ENCODE assay signal across 21 mouse cellular contexts in the genomic region with DNA sequence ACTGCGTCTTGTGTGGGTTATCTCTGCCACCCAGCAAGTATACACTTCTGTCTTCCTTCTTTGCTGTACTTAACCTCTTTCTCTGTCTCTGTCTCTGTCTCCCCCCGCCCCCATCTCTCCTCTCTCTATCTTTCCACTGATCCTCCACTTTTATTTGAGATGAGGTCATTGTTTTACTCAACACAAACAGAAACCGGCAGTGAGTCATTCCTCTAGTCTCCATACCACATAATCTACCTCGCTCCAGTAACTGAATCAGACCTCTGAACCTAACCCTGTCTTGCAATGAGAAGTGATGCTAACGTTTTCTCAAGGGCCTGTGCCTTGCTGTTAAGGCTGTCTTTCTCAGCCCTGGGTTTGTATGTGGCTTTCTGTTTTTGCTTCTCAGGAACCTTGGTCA. TPM values are rescaled to one million over a fixed set of nuclear protein-coding genes. Genes with fewer than 3 reads are reported as not detected.
DNase-seq lines count a peak whose midpoint lies in the region; ATAC-seq and TF ChIP-seq lines count a peak whose summit lies in the region.
"Had no signal": no experiment of that assay in that cellular context is flagged by ENCODE, and none has a peak within 500 bp of the region (broad histone marks: within the 10 kb centered on the region; RNA-seq: fewer than 3 reads in every experiment).

No protein-coding gene starts in this region.

- no peaks in the 10 kb centered on the region for H3K36me3 ChIP-seq in lung, embryonic 14.5 days (ENCODE audit: insufficient read depth)
- no peaks in the 10 kb centered on the region for H3K36me3 ChIP-seq in intestine, embryonic 14.5 days (ENCODE audit: control insufficient read depth, insufficient read depth, low read length)
- H3K36me3 ChIP-seq in midbrain, embryonic 15.5 days (replicated peaks), result no peaks in the 10 kb centered on the region
- no peaks in the 10 kb centered on the region for H3K36me3 ChIP-seq in forebrain, embryonic 10.5 days (replicated peaks)
- H3K36me3 ChIP-seq: hindbrain, embryonic 15.5 days; lung, embryonic 15.5 days had no signal

- no peak overlapping the region for H3K27ac ChIP-seq in lung, embryonic 14.5 days (ENCODE audit: low read depth)
- H3K27ac ChIP-seq in intestine, embryonic 14.5 days (ENCODE audit: low read depth), result no peak overlapping the region
- no peak overlapping the region for H3K27ac ChIP-seq in midbrain, embryonic 15.5 days
- H3K27ac ChIP-seq in forebrain, embryonic 10.5 days, result no peak overlapping the region
- H3K27ac ChIP-seq: hindbrain, embryonic 15.5 days; lung, embryonic 15.5 days had no signal

- no peak overlapping the region for H3K9ac ChIP-seq in lung, embryonic 14.5 days
- no peak overlapping the region for H3K9ac ChIP-seq in intestine, embryonic 14.5 days (ENCODE audit: low read length)
- H3K9ac ChIP-seq in midbrain, embryonic 15.5 days, result no peak overlapping the region
- H3K9ac ChIP-seq: hindbrain, embryonic 15.5 days; lung, embryonic 15.5 days had no signal

- 38% methylated on average over 5 of the region's 5 CpGs for WGBS in lung, embryonic 14.5 days
- 40% methylated on average over 5 of the region's 5 CpGs for WGBS in intestine, embryonic 14.5 days
- 81% methylated on average over 5 of the region's 5 CpGs for WGBS in midbrain, embryonic 15.5 days
- WGBS in forebrain, embryonic 10.5 days, result 85% methylated on average over 5 of the region's 5 CpGs

- TF ChIP-seq CTCF in lung, embryonic 14.5 days (IDR thresholded peaks at IDR 0.05; ENCODE audit: low read depth), result no peak

- H3K4me3 ChIP-seq in lung, embryonic 14.5 days (ENCODE audit: low read depth, low read length), result no peak overlapping the region
- no peak overlapping the region for H3K4me3 ChIP-seq in intestine, embryonic 14.5 days (ENCODE audit: low read depth, low read length)
- no peak overlapping the region for H3K4me3 ChIP-seq in midbrain, embryonic 15.5 days
- no peak overlapping the region for H3K4me3 ChIP-seq in forebrain, embryonic 10.5 days
- H3K4me3 ChIP-seq: hindbrain, embryonic 15.5 days; lung, embryonic 15.5 days had no signal

- no peak overlapping the region for H3K4me2 ChIP-seq in lung, embryonic 14.5 days
- no peak overlapping the region for H3K4me2 ChIP-seq in intestine, embryonic 14.5 days (ENCODE audit: low read length)
- no peak overlapping the region for H3K4me2 ChIP-seq in midbrain, embryonic 15.5 days
- H3K4me2 ChIP-seq: heart, embryonic 11.5 days; hindbrain, embryonic 15.5 days; liver, embryonic 11.5 days; lung, embryonic 15.5 days had no signal

- peak; percentile 17; the same call in 1 of the 2 replicates for ATAC-seq in lung, embryonic 14.5 days (ENCODE audit: insufficient read depth)
- ATAC-seq in intestine, embryonic 14.5 days (replicated peaks; ENCODE audit: low FRiP score, low TSS enrichment, low read depth), result peak; percentile 70
- ATAC-seq in midbrain, embryonic 15.5 days (replicated peaks), result no peak
- ATAC-seq: forebrain, embryonic 16.5 days had no signal

- no peaks in the 10 kb centered on the region for H3K4me1 ChIP-seq in lung, embryonic 14.5 days (ENCODE audit: insufficient read depth)
- H3K4me1 ChIP-seq in intestine, embryonic 14.5 days (replicated peaks; ENCODE audit: control insufficient read depth, insufficient read depth, low read length), result no peaks in the 10 kb centered on the region
- no peaks in the 10 kb centered on the region for H3K4me1 ChIP-seq in midbrain, embryonic 15.5 days
- H3K4me1 ChIP-seq in forebrain, embryonic 10.5 days, result no peaks in the 10 kb centered on the region
- H3K4me1 ChIP-seq: hindbrain, embryonic 15.5 days; lung, embryonic 15.5 days had no signal

- no peaks in the 10 kb centered on the region for H3K9me3 ChIP-seq in lung, embryonic 14.5 days (ENCODE audit: low read depth, low read length)
- H3K9me3 ChIP-seq in intestine, embryonic 14.5 days (ENCODE audit: control insufficient read depth, low read length), result no peaks in the 10 kb centered on the region
- H3K9me3 ChIP-seq in midbrain, embryonic 15.5 days, result no peaks in the 10 kb centered on the region
- no peaks in the 10 kb centered on the region for H3K9me3 ChIP-seq in forebrain, embryonic 10.5 days
- H3K9me3 ChIP-seq: hindbrain, embryonic 15.5 days; lung, embryonic 15.5 days had no signal

- no peaks in the 10 kb centered on the region for H3K27me3 ChIP-seq in lung, embryonic 14.5 days (ENCODE audit: insufficient read depth, low read length)
- H3K27me3 ChIP-seq in intestine, embryonic 14.5 days (replicated peaks; ENCODE audit: control insufficient read depth, insufficient read depth, low read length), result no peaks in the 10 kb centered on the region
- no peaks in the 10 kb centered on the region for H3K27me3 ChIP-seq in midbrain, embryonic 15.5 days (replicated peaks)
- H3K27me3 ChIP-seq in forebrain, embryonic 10.5 days (ENCODE audit: poor library complexity, severe bottlenecking), result no peaks in the 10 kb centered on the region
- H3K27me3 ChIP-seq: hindbrain, embryonic 15.5 days; lung, embryonic 15.5 days had no signal

- DNase-seq in lung, embryonic 14.5 days, result no peak
- no peak for DNase-seq in lung, postnatal 4 days
- DNase-seq in NIH3T3 (ENCODE audit: low read depth), result peak; percentile 76
- no peak for DNase-seq in intestine, embryonic 14.5 days (ENCODE audit: low spot score)
- DNase-seq in yolk sac, embryonic 10.5 days (ENCODE audit: low spot score), result peak; percentile 38
- no peak for DNase-seq in forebrain, embryonic 10.5 days (ENCODE audit: extremely low spot score, low spot score)
- no peak for DNase-seq in urinary bladder, adult 2 months (ENCODE audit: low spot score)
- DNase-seq: cerebellum, adult 11 months; cerebellum, postnatal 36 days; heart, postnatal 36 days; left cerebral cortex, postnatal 4 days; midbrain, embryonic 14.5 days; right cerebral cortex, adult 18-20 months; spleen, adult 18-20 months; thymus, postnatal 14 days had no signal

RNA-seq across cellular contexts. Expression of gene Fam3c, which starts 22.4 kb away (rescaled TPM):
- polyA plus RNA-seq in lung, embryonic 14.5 days (2014; fragmentation: Nextera tagmentation; extraction: Ambion mirVana), result 82.2 and 83.8 TPM in 2 replicates
- polyA plus RNA-seq in intestine, embryonic 14.5 days (2014; fragmentation: Nextera tagmentation; extraction: Ambion mirVana), result 46.2 and 47.8 TPM in 2 replicates
- polyA plus RNA-seq in midbrain, embryonic 15.5 days (2015; fragmentation: Nextera tagmentation; extraction: Ambion mirVana), result 77.8 and 79.4 TPM in 2 replicates
- 31.8 and 33.4 TPM in 2 replicates for polyA plus RNA-seq in forebrain, embryonic 10.5 days (2016; fragmentation: Nextera tagmentation; extraction: Ambion mirVana)
- 25.7 and 36.1 TPM in 2 replicates for polyA plus RNA-seq in urinary bladder, adult 2 months (2012; rRNA removed)

Comparison
In these comparisons a context has a peak if more than half of its experiments do, and no peak if none do; other contexts are left out.
1. DNase-seq: peak in NIH3T3 (single experiment) and yolk sac, embryonic 10.5 days (single experiment); none in lung, embryonic 14.5 days (single experiment), lung, postnatal 4 days (0 of 2), intestine, embryonic 14.5 days (single experiment), forebrain, embryonic 10.5 days (single experiment) and urinary bladder, adult 2 months (single experiment).